Comparison of ENCODE assay signal across 8 mouse cellular contexts in genomic region chr3:103801631-103802531, GRCm38 (mm10). TPM values are rescaled to one million over a fixed set of nuclear protein-coding genes. Genes with fewer than 3 reads are reported as not detected.
DNase-seq lines count a peak whose midpoint lies in the region; ATAC-seq and TF ChIP-seq lines count a peak whose summit lies in the region.

No protein-coding gene starts in this region.

- no peak overlapping the region for H3K4me3 ChIP-seq in bone marrow, adult 2 months (replicated peaks; ENCODE audit: control insufficient read depth, low read depth, low read length)
- no peak overlapping the region for H3K4me3 ChIP-seq in lung, embryonic 14.5 days (ENCODE audit: low read depth, low read length)

- H3K4me1 ChIP-seq in bone marrow, adult 2 months (ENCODE audit: control insufficient read depth, insufficient read depth, low read length) = peaks cover 13% of the 10 kb centered on the region; the same call in 1 of the 2 replicates
- H3K4me1 ChIP-seq in lung, embryonic 14.5 days (ENCODE audit: insufficient read depth) = peaks cover 6% of the 10 kb centered on the region

- peak; percentile 58; the same call in 1 of the 2 replicates for TF ChIP-seq POLR2A in bone marrow, adult 2 months (IDR thresholded peaks at IDR 0.05; ENCODE audit: borderline replicate concordance, control insufficient read depth, low read depth, low read length)

- H3K9me3 ChIP-seq in lung, embryonic 14.5 days (ENCODE audit: low read depth, low read length) = no peaks in the 10 kb centered on the region

- H3K27ac ChIP-seq in bone marrow, adult 2 months (ENCODE audit: control insufficient read depth, insufficient read depth, low read depth, low read length, poor library complexity) = peak overlapping the region; percentile 97
- peak overlapping the region; percentile 78 for H3K27ac ChIP-seq in lung, embryonic 14.5 days (ENCODE audit: low read depth)

- DNase-seq in CD8-positive naive resting alpha-beta T cell, adult 2 months (ENCODE audit: low read depth in 2 of 2, low spot score in 2 of 2) = peak; percentile 53 to 58
- peak; percentile 58 to 60 for DNase-seq in frontal cortex, adult 2 months (ENCODE audit: extremely low spot score in 1 of 2, low spot score in 1 of 2)
- DNase-seq in heart, postnatal 4 days = peak; percentile 81
- peak; percentile 64 for DNase-seq in layer of hippocampus, adult 9-10 months (ENCODE audit: low spot score)
- peak; percentile 71 for DNase-seq in lung, embryonic 14.5 days
- DNase-seq in spleen, adult 12 weeks (ENCODE audit: low spot score) = peak; percentile 59
- no peak for DNase-seq in embryo, embryonic 9.5 days (ENCODE audit: extremely low spot score)

- H3K27me3 ChIP-seq in lung, embryonic 14.5 days (ENCODE audit: insufficient read depth, low read length) = no peaks in the 10 kb centered on the region

- WGBS in bone marrow, adult 2 months = 3% methylated on average over 10 of the region's 10 CpGs
- 38% methylated on average over 10 of the region's 10 CpGs for WGBS in lung, embryonic 14.5 days

- no peak overlapping the region; the same call in 1 of the 2 replicates for H3K9ac ChIP-seq in lung, embryonic 14.5 days

- ATAC-seq in lung, embryonic 14.5 days (ENCODE audit: insufficient read depth) = peak; percentile 91

- peak overlapping the region; percentile 1; the same call in 1 of the 2 replicates for H3K4me2 ChIP-seq in lung, embryonic 14.5 days

- no peak for TF ChIP-seq CTCF in bone marrow, adult 2 months (IDR thresholded peaks at IDR 0.05; ENCODE audit: control insufficient read depth, insufficient read depth, low read length)
- no peak for TF ChIP-seq CTCF in lung, embryonic 14.5 days (IDR thresholded peaks at IDR 0.05; ENCODE audit: low read depth)

- H3K36me3 ChIP-seq in lung, embryonic 14.5 days (ENCODE audit: insufficient read depth) = peaks cover 40% of the 10 kb centered on the region

RNA-seq across cellular contexts. Expression of gene Dclre1b, which starts 7.4 kb away (rescaled TPM):
- polyA plus RNA-seq in bone marrow, adult 2 months (2011; ENCODE audit: insufficient read depth, insufficient read length, low replicate concordance, missing spikeins) = 9.1 and 17.6 TPM in 2 replicates
- 5.0 and 6.3 TPM in 2 replicates for polyA plus RNA-seq in frontal cortex, adult 2 months (2012; rRNA removed)
- total RNA-seq in heart, postnatal 4 days (2021) = 10 to 100 TPM; 13.6 to 14.2 TPM
- polyA plus RNA-seq in lung, embryonic 14.5 days (2014; fragmentation: Nextera tagmentation; extraction: Ambion mirVana) = 36.5 and 41.1 TPM in 2 replicates

RNA-seq across cellular contexts. Expression of gene Ap4b1, which starts 7.4 kb away (rescaled TPM):
- 27.7 and 34.2 TPM in 2 replicates for polyA plus RNA-seq in bone marrow, adult 2 months (2011; ENCODE audit: insufficient read depth, insufficient read length, low replicate concordance, missing spikeins)
- 14.7 and 15.7 TPM in 2 replicates for polyA plus RNA-seq in frontal cortex, adult 2 months (2012; rRNA removed)
- total RNA-seq in heart, postnatal 4 days (2021) = 1 to 10 TPM; 8.6 to 9.1 TPM
- 19.1 and 21.9 TPM in 2 replicates for polyA plus RNA-seq in lung, embryonic 14.5 days (2014; fragmentation: Nextera tagmentation; extraction: Ambion mirVana)

RNA-seq across cellular contexts. Expression of gene Gm43064, which starts 7.5 kb away (rescaled TPM):
- not detected in 2 replicates for polyA plus RNA-seq in bone marrow, adult 2 months (2011; ENCODE audit: insufficient read depth, insufficient read length, low replicate concordance, missing spikeins)
- polyA plus RNA-seq in frontal cortex, adult 2 months (2012; rRNA removed) = 0.20 TPM in 1 of 2 replicates, not detected in the other
- under 1 TPM in 1 of 2 experiments, not detected in 1; 0.27 TPM for total RNA-seq in heart, postnatal 4 days (2021)
- polyA plus RNA-seq in lung, embryonic 14.5 days (2014; fragmentation: Nextera tagmentation; extraction: Ambion mirVana) = 0.21 TPM in 1 of 2 replicates, not detected in the other

RNA-seq across cellular contexts. Expression of gene Hipk1, which starts 10.5 kb away (rescaled TPM):
- polyA plus RNA-seq in bone marrow, adult 2 months (2011; ENCODE audit: insufficient read depth, insufficient read length, low replicate concordance, missing spikeins) = 50.9 and 80.9 TPM in 2 replicates
- 43.6 and 48.6 TPM in 2 replicates for polyA plus RNA-seq in frontal cortex, adult 2 months (2012; rRNA removed)
- 10 to 100 TPM; 96.7 to 98.2 TPM for total RNA-seq in heart, postnatal 4 days (2021)
- polyA plus RNA-seq in lung, embryonic 14.5 days (2014; fragmentation: Nextera tagmentation; extraction: Ambion mirVana) = 16.8 and 17.2 TPM in 2 replicates

RNA-seq across cellular contexts. Expression of gene Bcl2l15, which starts 30.5 kb away (rescaled TPM):
- polyA plus RNA-seq in bone marrow, adult 2 months (2011; ENCODE audit: insufficient read depth, insufficient read length, low replicate concordance, missing spikeins) = 6.5 and 11.2 TPM in 2 replicates
- 2.6 and 2.8 TPM in 2 replicates for polyA plus RNA-seq in frontal cortex, adult 2 months (2012; rRNA removed)
- total RNA-seq in heart, postnatal 4 days (2021) = not detected
- not detected in 2 replicates for polyA plus RNA-seq in lung, embryonic 14.5 days (2014; fragmentation: Nextera tagmentation; extraction: Ambion mirVana)
